Mouse (Mus musculus) hindbrain, postnatal 0 days (tissue): ENCODE measurements around the gene Apool. TPM values are rescaled to one million over a fixed set of nuclear protein-coding genes. Genes with fewer than 3 reads are reported as not detected.

Experiments used
- ATAC-seq: fragments of 200-750 bp; cut with Nextera tagmentation; 2 replicates; pipeline ENCODE4 v1.8.0; 2017; ENCODE audit warnings: mild to moderate bottlenecking, moderate TSS enrichment, moderate library complexity
- DNase-seq: peaks from one replicate; pipeline ENCODE4 v3.0.0-alpha.2; 2015; ENCODE audit warnings: low spot score
- H3K27ac ChIP-seq: fragments of 300-500 bp; sonication (generic); 2 replicates; pipeline ENCODE4 v1.5.1; 2014; ENCODE audit warnings: mild to moderate bottlenecking
- H3K27me3 ChIP-seq: fragments of 300-500 bp; sonication (generic); 2 replicates; pipeline ENCODE4 v1.6.1; 2014; ENCODE audit warnings: low read length, mixed read lengths; ENCODE audit not compliant: insufficient read depth
- H3K36me3 ChIP-seq: fragments of 300-500 bp; sonication (generic); 2 replicates; pipeline ENCODE4 v1.6.1; 2014; ENCODE audit warnings: low read length, mixed read lengths; ENCODE audit not compliant: insufficient read depth
- H3K4me1 ChIP-seq: fragments of 300-500 bp; sonication (generic); 2 replicates; pipeline ENCODE4 v1.6.1; 2014; ENCODE audit warnings: antibody characterized with exemption, low read length, mixed read lengths; ENCODE audit not compliant: insufficient read depth
- H3K4me2 ChIP-seq: fragments of 300-500 bp; sonication (generic); 2 replicates; pipeline ENCODE4 v1.6.1; 2014; ENCODE audit warnings: low read depth, mild to moderate bottlenecking, low read length, moderate library complexity, mixed read lengths
- H3K4me3 ChIP-seq: fragments of 300-500 bp; sonication (generic); 2 replicates; pipeline ENCODE4 v1.5.1; 2014; ENCODE audit warnings: low read length
- H3K9ac ChIP-seq: fragments of 300-500 bp; sonication (generic); replicated peaks from 2 replicates; pipeline ENCODE4 v1.6.1; 2014; ENCODE audit warnings: mild to moderate bottlenecking, low read length, moderate library complexity, mixed read lengths
- H3K9me3 ChIP-seq: fragments of 300-500 bp; sonication (generic); 2 replicates; pipeline ENCODE4 v1.6.1; 2016; ENCODE audit warnings: low read length, mixed read lengths
- CTCF ChIP-seq: IDR thresholded peaks from 2 replicates; pipeline ENCODE4 v1.5.1; 2016; ENCODE audit warnings: antibody characterized with exemption, control low read depth, low read depth
- WGBS: fragments of 180-500 bp; shearing (Covaris S2); extraction: QIAGEN DNeasy Blood & Tissue Kit; methylation state at CpG from one replicate; pipeline ENCODE4 v1.1.7; 2014; 5-methylcytosine and 5-hydroxymethylcytosine counted together
- polyA plus RNA-seq: library from polyadenylated mRNA; unstranded; fragments of >200 nt; fragmentation: Nextera tagmentation; extraction: Ambion mirVana; gene quantifications from 2 replicates; pipeline ENCODE4 v1.2.1, GENCODE M21; 2015
- total RNA-seq: library from RNA; depleted of rRNA; stranded (reverse); fragments of >200 nt; gene quantifications from 2 replicates; pipeline ENCODE4 v1.2.3, GENCODE M21; 2014; rRNA removed

Apool gene
- 4.3 and 5.5 TPM in 2 replicates for total RNA-seq
- polyA plus RNA-seq = 14.7 and 16.2 TPM in 2 replicates

DNA sequence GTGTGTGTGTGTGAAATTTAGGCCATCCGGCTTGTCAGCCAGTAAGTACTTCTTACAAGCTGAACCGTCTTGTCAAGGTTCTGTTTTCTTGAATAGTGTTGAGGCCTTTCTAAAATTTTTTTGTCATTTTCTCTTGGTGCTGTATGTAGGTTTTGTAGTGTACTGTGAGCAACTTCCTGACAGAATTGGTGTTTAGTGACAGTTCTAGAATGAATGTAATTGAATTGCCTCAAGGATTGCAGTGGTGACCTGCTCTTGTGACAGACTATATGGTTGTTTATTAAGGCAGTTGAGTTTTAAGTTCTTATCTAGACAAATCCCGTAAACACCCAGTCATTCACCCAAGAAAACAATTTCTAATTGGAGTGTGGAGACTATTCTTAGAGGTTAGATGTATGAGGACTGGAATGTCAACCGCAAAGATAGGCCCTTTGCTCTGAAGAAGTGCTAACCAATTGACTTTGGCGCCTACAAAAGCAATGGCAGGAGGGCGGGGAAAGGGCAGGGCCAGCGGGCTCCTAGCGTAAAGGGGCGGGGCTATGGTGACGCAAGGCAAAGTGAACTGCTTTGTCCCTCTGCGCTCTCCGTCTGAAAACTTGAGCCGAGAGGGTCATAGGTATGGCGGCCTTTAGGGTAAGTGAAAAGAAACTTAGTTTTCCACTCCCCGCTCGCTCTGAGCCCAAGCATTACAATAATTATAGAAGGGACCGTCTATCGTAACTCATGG is at the start of gene Apool:
TSS of gene Apool (plus strand) at position 531 of the 727 bp plus-strand sequence.
- peak within 1 kb of the TSS; percentile 54 for H3K4me2 ChIP-seq
- no peak for TF ChIP-seq CTCF
- no peaks in the 10 kb centered on the region for H3K4me1 ChIP-seq
- ATAC-seq (peak; percentile 98), DNase-seq (peak; percentile 87)
- peak within 1 kb of the TSS; percentile 45 for H3K9ac ChIP-seq
- no peaks in the 10 kb centered on the region for H3K27me3 ChIP-seq
- peak within 1 kb of the TSS; percentile 59 for H3K4me3 ChIP-seq
- H3K36me3 ChIP-seq = no peaks in the 10 kb centered on the region
- 31% methylated on average over 18 of the region's 18 CpGs for WGBS
- H3K27ac ChIP-seq = no peak within 1 kb of the TSS; the same call in 1 of the 2 replicates
- H3K9me3 ChIP-seq = no peaks in the 10 kb centered on the region

GRCm38 (mm10) chrX:112273550-112273949 is 37.6 kb upstream of the Apool start:
- H3K36me3 ChIP-seq = no peaks in the 10 kb centered on the region
- H3K9ac ChIP-seq = no peak overlapping the region
- no peak overlapping the region for H3K27ac ChIP-seq
- H3K27me3 ChIP-seq = no peaks in the 10 kb centered on the region
- H3K9me3 ChIP-seq = no peaks in the 10 kb centered on the region
- no peak overlapping the region for H3K4me3 ChIP-seq
- 80% methylated on average over 1 of the region's 1 CpGs for WGBS
- H3K4me1 ChIP-seq = no peaks in the 10 kb centered on the region
- DNase-seq (no peak), ATAC-seq (no peak)
- no peak overlapping the region for H3K4me2 ChIP-seq
- no peak for TF ChIP-seq CTCF

GRCm38 (mm10) chrX:112311531-112311887 is 375 bp downstream of the Apool start:
- ATAC-seq (peak; percentile 75), DNase-seq (peak; percentile 1)
- no peak for TF ChIP-seq CTCF
- Histone ChIP-seq H3K9me3 (no peaks in the 10 kb centered on the region), H3K36me3 (no peaks in the 10 kb centered on the region), H3K27ac (no peak overlapping the region; the same call in 1 of the 2 replicates), H3K4me3 (peak overlapping the region; percentile 59), H3K9ac (peak overlapping the region; percentile 45), H3K4me2 (peak overlapping the region; percentile 54), H3K27me3 (no peaks in the 10 kb centered on the region), H3K4me1 (no peaks in the 10 kb centered on the region)
- 22% methylated on average over 12 of the region's 12 CpGs for WGBS

DNA sequence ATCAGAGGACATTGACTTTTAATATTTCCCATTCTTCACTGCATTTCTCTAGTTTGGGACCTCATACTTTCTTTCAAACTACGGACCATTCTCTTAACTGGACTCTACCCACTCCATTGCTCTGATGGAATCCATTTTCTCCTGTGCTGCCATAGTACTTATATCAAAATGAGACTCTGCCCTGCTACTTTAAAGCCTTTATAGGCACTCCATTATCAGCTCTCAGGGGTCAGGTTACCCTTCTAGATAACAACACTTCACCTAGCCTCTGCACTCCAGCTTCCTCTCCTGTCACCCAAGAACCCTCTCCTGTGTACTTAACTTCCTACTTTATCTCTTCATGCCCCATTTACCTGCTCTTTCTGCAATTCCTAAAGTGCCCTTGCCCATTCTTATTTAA is 960 bp downstream of the Apool start:
- no peak for ATAC-seq
- WGBS = 59% methylated on average over 1 of the region's 1 CpGs

DNA sequence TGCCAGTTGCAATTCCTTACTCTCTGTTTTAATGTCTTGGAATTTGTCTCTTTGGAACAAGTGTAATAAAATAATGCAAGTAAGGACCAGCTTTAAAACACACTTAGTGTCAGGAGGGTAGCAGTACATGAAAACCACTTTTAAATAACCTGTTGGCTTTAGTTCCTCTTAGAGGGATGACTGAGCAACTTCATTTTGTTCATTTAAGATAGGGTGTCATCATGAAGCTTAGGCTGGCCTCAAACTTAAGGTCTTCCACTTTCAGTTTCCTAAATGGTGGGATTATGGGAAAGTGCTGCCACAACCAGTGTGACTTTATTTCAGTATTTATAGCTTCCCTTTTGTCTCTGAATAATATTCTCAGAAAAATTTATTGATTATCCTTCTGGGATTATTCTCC is 9.1 kb downstream of the Apool start:
- Histone ChIP-seq H3K9me3 (no peaks in the 10 kb centered on the region), H3K4me2 (no peak overlapping the region), H3K9ac (no peak overlapping the region), H3K4me1 (no peaks in the 10 kb centered on the region), H3K36me3 (no peaks in the 10 kb centered on the region), H3K4me3 (no peak overlapping the region), H3K27me3 (no peaks in the 10 kb centered on the region), H3K27ac (no peak overlapping the region)
- no peak for TF ChIP-seq CTCF
- ATAC-seq (no peak), DNase-seq (no peak)

More for the DNA sequence above, 960 bp downstream of the Apool start:
- Histone ChIP-seq H3K4me2 (peak overlapping the region; percentile 54), H3K27ac (no peak overlapping the region), H3K36me3 (no peaks in the 10 kb centered on the region), H3K9me3 (no peaks in the 10 kb centered on the region), H3K27me3 (no peaks in the 10 kb centered on the region), H3K4me1 (no peaks in the 10 kb centered on the region), H3K4me3 (peak overlapping the region; percentile 59), H3K9ac (no peak overlapping the region)
- DNase-seq = no peak
- no peak for TF ChIP-seq CTCF

DNA sequence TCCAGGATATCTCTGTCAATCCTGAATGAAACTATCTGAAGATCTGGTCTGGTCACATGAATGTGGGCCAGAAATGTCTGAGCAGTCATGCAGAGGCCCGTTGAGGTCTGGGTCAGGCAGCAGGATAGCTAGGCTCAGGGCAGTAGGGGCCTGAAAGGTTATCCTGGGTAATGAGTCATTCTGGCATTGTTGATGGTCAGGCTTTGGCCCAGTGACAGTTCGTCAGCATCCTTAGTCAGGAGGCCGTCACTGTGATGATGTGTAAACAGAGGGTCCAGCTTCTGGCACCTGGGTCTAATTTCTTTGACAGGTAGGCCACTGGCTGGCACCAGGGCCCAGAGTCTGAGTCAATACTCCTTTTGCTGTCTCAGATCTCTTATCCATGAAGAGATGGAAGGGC is 28.4 kb downstream of the Apool start:
- Histone ChIP-seq H3K36me3 (no peaks in the 10 kb centered on the region), H3K9ac (no peak overlapping the region), H3K4me3 (no peak overlapping the region), H3K27me3 (no peaks in the 10 kb centered on the region), H3K27ac (no peak overlapping the region), H3K9me3 (no peaks in the 10 kb centered on the region), H3K4me1 (no peaks in the 10 kb centered on the region), H3K4me2 (no peak overlapping the region)
- no peak for ATAC-seq
- no peak for TF ChIP-seq CTCF
- WGBS = 89% methylated on average over 3 of the region's 3 CpGs
- DNase-seq = no peak
